Mouse (Mus musculus): ENCODE measurements at regions not wholly inside any gene's neighbourhood (a gene's known extent, or its start where the extent isn't known, plus 50 kb on each side); places are given as distances from the start of the nearest gene placed in this dataset.

GRCm38 (mm10) chr3:151182132-151182531, 255.6 kb upstream of the Adgrl4 start:
- peak; percentile 51 for DNase-seq (ENCODE audit: low read depth)

GRCm38 (mm10) chr3:151192092-151192491, 245.6 kb upstream of the Adgrl4 start:
- DNase-seq (ENCODE audit: low read depth) = no peak
- TF ChIP-seq POLR2A (IDR thresholded peaks at IDR 0.05; ENCODE audit: borderline replicate concordance, extremely low read depth, insufficient read depth, insufficient read length, poor library complexity, severe bottlenecking) (no peak), CTCF (IDR thresholded peaks at IDR 0.05; ENCODE audit: borderline replicate concordance, extremely low read depth, insufficient read depth, insufficient read length) (no peak)

More at GRCm38 (mm10) chr3:151182132-151182531, 255.6 kb upstream of the Adgrl4 start:
- TF ChIP-seq POLR2A (IDR thresholded peaks at IDR 0.05; ENCODE audit: borderline replicate concordance, extremely low read depth, insufficient read depth, insufficient read length, poor library complexity, severe bottlenecking) (no peak), CTCF (IDR thresholded peaks at IDR 0.05; ENCODE audit: borderline replicate concordance, extremely low read depth, insufficient read depth, insufficient read length) (no peak)

GRCm38 (mm10) chr3:151210978-151211377, 226.7 kb upstream of the Adgrl4 start:
- peak; percentile 35 for DNase-seq (ENCODE audit: low read depth)

GRCm38 (mm10) chr3:151216764-151217502, 220.8 kb upstream of the Adgrl4 start:
- peak; percentile 23 for DNase-seq (ENCODE audit: low read depth)
- no peak for TF ChIP-seq POLR2A (IDR thresholded peaks at IDR 0.05; ENCODE audit: borderline replicate concordance, extremely low read depth, insufficient read depth, insufficient read length, poor library complexity, severe bottlenecking)
- TF ChIP-seq CTCF (IDR thresholded peaks at IDR 0.05; ENCODE audit: borderline replicate concordance, extremely low read depth, insufficient read depth, insufficient read length) = no peak

More at GRCm38 (mm10) chr3:151210978-151211377, 226.7 kb upstream of the Adgrl4 start:
- TF ChIP-seq POLR2A (IDR thresholded peaks at IDR 0.05; ENCODE audit: borderline replicate concordance, extremely low read depth, insufficient read depth, insufficient read length, poor library complexity, severe bottlenecking) (no peak), CTCF (IDR thresholded peaks at IDR 0.05; ENCODE audit: borderline replicate concordance, extremely low read depth, insufficient read depth, insufficient read length) (no peak)

GRCm38 (mm10) chr3:151222407-151222806, 215.3 kb upstream of the Adgrl4 start:
- DNase-seq (ENCODE audit: low read depth) = peak; percentile 67
- peak; percentile 54 for TF ChIP-seq CTCF (IDR thresholded peaks at IDR 0.05; ENCODE audit: borderline replicate concordance, extremely low read depth, insufficient read depth, insufficient read length)
- no peak for TF ChIP-seq POLR2A (IDR thresholded peaks at IDR 0.05; ENCODE audit: borderline replicate concordance, extremely low read depth, insufficient read depth, insufficient read length, poor library complexity, severe bottlenecking)

GRCm38 (mm10) chr3:151252458-151252857, 185.2 kb upstream of the Adgrl4 start:
- DNase-seq (ENCODE audit: low read depth) = no peak
- no peak for TF ChIP-seq CTCF (IDR thresholded peaks at IDR 0.05; ENCODE audit: borderline replicate concordance, extremely low read depth, insufficient read depth, insufficient read length)
- no peak for TF ChIP-seq POLR2A (IDR thresholded peaks at IDR 0.05; ENCODE audit: borderline replicate concordance, extremely low read depth, insufficient read depth, insufficient read length, poor library complexity, severe bottlenecking)

- TF ChIP-seq POLR2A (IDR thresholded peaks at IDR 0.05; ENCODE audit: borderline replicate concordance, extremely low read depth, insufficient read depth, insufficient read length, poor library complexity, severe bottlenecking) (no peak), CTCF (IDR thresholded peaks at IDR 0.05; ENCODE audit: borderline replicate concordance, extremely low read depth, insufficient read depth, insufficient read length) (no peak)
- DNase-seq (ENCODE audit: low read depth) = no peak
Observed at GRCm38 (mm10) chr3:151262821-151263220, 174.9 kb upstream of the Adgrl4 start.

GRCm38 (mm10) chr3:151265658-151266057, 172.0 kb upstream of the Adgrl4 start:
- no peak for DNase-seq (ENCODE audit: low read depth)
- TF ChIP-seq POLR2A (IDR thresholded peaks at IDR 0.05; ENCODE audit: borderline replicate concordance, extremely low read depth, insufficient read depth, insufficient read length, poor library complexity, severe bottlenecking) = no peak
- no peak for TF ChIP-seq CTCF (IDR thresholded peaks at IDR 0.05; ENCODE audit: borderline replicate concordance, extremely low read depth, insufficient read depth, insufficient read length)

- TF ChIP-seq CTCF (IDR thresholded peaks at IDR 0.05; ENCODE audit: borderline replicate concordance, extremely low read depth, insufficient read depth, insufficient read length) = no peak
- no peak for TF ChIP-seq POLR2A (IDR thresholded peaks at IDR 0.05; ENCODE audit: borderline replicate concordance, extremely low read depth, insufficient read depth, insufficient read length, poor library complexity, severe bottlenecking)
- no peak for DNase-seq (ENCODE audit: low read depth)
Observed at GRCm38 (mm10) chr3:151269514-151269913, 168.2 kb upstream of the Adgrl4 start.

GRCm38 (mm10) chr3:151283829-151284228, 153.9 kb upstream of the Adgrl4 start:
- TF ChIP-seq POLR2A (IDR thresholded peaks at IDR 0.05; ENCODE audit: borderline replicate concordance, extremely low read depth, insufficient read depth, insufficient read length, poor library complexity, severe bottlenecking) = no peak
- no peak for TF ChIP-seq CTCF (IDR thresholded peaks at IDR 0.05; ENCODE audit: borderline replicate concordance, extremely low read depth, insufficient read depth, insufficient read length)

GRCm38 (mm10) chr3:151293981-151294605, 143.6 kb upstream of the Adgrl4 start:
- TF ChIP-seq CTCF (IDR thresholded peaks at IDR 0.05; ENCODE audit: borderline replicate concordance, extremely low read depth, insufficient read depth, insufficient read length) = no peak
- TF ChIP-seq POLR2A (IDR thresholded peaks at IDR 0.05; ENCODE audit: borderline replicate concordance, extremely low read depth, insufficient read depth, insufficient read length, poor library complexity, severe bottlenecking) = no peak
- peak; percentile 67 for DNase-seq (ENCODE audit: low read depth)

More at GRCm38 (mm10) chr3:151283829-151284228, 153.9 kb upstream of the Adgrl4 start:
- DNase-seq (ENCODE audit: low read depth) = no peak
